Mouse (Mus musculus) spleen, adult 12 weeks (tissue): ENCODE results near the gene Slc22a14.
"Not testable (repeated sequence)": the region's sequence is repeated elsewhere in the genome, so short reads cannot be mapped to it uniquely, and the experiment has no call there.

ENCODE experiments used
- DNase-seq: peaks from one replicate; pipeline ENCODE4 v3.0.0; 2022; ENCODE audit warnings: low spot score

Gene Slc22a14

GRCm38 (mm10) chr9:119322289-119323259, 42.8 kb downstream of the Slc22a14 start, which contains the start of gene Oxsr1:
TSS of gene Oxsr1 (minus strand) at chr9:119322427.
- peak; percentile 96 for DNase-seq

DNA sequence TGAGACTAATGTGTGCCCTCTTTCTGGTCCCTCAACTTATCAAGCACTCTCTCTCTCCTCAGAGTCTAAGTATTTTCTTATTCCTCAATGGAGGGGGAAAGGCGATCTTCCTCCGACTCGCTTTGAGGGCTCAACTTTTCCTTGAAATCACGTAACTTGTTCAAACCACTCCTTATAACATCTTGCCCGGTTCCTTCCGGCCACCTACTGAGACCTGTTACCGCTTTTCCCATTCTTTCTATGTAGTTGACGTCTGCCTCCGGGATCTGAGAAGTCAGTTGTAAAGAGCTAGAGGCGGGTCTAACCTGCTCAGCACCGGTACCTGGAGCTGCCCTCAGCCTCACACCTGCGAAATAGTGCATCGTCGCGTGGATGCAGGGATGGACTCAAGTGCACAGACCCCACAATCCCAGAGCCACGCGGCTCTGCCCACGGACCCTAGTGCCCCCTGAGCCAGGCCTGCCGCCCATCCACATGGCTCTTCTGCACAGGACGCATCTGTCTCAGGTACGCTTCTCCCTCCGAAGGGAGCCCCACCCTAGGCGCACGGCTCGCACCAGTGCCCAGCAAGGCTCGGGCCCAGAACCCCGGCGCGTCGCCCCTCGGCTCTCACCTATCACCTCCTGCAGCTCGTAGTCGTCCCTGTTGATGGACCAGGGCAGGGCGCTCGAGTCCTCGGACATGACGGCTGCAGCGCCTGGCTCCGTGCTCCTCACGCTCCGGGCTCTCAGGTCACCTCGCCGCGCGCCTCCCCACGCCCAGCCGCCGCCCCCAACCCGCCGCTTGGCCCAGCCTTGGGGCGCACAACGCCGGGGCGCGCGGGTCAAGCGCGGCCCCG, 43.7 kb downstream of the Slc22a14 start:
- DNase-seq = no peak

DNA sequence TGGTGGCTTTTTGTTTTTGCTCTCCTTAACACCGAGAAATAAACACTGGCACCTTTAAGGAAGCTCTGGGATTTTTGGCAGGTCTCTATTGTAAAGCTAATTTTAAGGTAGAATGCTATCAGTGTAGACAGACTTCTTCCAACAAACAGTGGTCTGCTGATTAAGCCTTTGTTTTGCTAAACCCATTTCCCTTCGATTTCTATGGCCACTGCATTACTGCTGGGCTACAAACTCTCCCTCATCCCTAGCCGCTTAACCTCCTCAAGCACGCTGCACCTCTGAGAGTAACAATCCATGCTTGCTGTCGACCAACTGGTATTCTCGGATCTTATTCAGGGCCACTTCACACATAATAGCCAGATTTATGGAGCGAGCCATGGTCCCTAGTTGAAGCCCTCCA, 44.4 kb downstream of the Slc22a14 start:
- DNase-seq = no peak

DNA sequence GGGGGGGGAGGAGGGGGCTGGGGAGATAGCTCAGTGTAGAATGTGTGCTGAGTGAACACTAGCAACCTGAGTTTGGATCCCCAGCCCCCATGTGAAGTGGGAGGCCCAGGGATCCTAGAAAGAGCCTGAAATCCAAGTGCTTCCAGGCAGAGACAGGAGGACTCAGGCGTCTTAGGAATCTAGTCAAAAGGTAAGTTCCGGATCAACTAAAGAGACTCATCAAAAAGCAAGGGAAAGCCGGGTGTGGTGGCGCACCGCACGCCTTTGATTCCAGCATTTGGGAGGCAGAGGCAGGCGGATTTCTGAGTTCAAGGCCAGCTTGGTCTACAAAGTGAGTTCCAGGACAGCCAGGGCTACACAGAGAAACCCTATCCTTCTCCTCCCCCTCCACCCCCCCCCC, 44.9 kb downstream of the Slc22a14 start:
- no peak for DNase-seq

- no peak for DNase-seq
Observed at GRCm38 (mm10) chr9:119318891-119319290, 46.5 kb downstream of the Slc22a14 start.

DNA sequence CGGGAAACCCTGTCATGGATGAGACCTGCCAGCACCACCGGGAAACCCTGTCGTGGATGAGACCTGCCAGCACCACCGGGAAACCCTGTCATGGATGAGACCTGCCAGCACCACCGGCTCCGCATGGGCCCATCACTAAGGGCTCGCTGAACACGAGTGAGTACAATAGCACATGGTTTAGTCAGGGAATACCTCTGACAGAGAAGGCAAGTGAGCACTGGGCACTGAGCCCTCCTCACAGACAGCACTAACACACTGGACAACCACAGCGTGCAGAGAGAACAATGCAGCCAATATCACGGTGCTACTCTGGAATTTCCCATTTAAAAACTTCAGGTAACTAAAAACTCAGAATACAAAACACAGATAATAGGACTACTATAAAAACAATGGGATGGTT, 52.3 kb downstream of the Slc22a14 start:
- no peak for DNase-seq

- no peak for DNase-seq
Observed at GRCm38 (mm10) chr9:119309067-119309466, 56.3 kb downstream of the Slc22a14 start.

GRCm38 (mm10) chr9:119305863-119306262, 59.5 kb downstream of the Slc22a14 start:
- no peak for DNase-seq

DNA sequence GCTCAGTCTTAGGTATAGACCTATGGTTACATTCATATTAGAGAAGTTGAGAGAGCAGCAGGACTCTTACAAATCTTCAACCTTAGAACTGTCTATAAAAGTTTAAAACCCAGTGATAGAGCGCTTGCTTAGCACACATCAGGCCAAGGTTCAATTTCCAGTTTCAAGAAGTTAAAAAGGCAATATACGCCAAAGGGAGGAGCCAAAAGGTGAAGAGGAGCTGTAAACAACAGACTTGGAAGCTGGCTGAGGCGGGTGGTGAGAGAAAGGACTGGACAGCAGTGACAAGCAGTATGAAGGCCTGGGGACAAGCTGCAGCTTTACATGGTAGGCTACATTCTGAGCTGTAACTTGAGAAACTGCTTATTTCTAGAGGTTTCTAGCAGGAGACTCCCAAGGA, 66.8 kb downstream of the Slc22a14 start:
- DNase-seq = no peak

- no peak for DNase-seq
Observed at GRCm38 (mm10) chr9:119297696-119298095, 67.7 kb downstream of the Slc22a14 start.

- DNase-seq = no peak
Observed at GRCm38 (mm10) chr9:119290791-119291190, 74.6 kb downstream of the Slc22a14 start.

DNA sequence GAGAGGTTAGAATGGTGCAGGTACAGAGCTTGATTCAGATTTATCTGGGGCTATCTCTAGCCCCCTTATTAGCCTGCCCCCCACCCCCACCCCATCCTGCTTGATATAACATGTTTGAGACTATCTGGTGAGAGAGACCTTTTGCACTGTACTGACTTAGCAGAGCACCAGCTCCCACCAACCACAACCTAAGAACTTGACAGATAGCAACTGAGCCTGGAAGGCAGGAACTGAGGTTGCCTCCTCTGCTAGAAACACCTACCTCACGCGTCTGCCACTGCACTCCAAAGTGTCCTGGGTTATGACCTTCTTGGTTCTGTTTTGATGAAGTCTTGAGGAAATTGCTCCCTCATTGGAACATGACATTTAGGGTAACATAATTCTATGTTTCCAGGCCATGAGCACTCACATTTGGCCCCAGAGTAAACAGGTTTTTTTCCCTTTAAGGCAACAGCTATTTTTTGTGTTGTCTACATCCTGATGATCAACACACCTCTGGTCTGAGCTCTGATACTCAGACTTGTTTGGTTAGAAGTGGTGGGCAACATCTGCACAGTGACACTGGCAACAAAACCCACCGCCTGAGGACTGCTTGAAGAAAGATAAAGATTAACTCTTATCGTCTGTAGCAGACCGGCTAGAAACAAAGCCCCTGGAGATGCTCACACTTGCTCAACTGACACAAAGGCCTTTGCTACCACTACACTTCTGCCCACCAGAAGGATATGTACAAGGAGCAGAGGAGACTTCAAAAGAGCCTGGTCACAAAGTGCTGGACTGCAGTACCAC, 84.3 kb downstream of the Slc22a14 start:
- no peak for DNase-seq

DNA sequence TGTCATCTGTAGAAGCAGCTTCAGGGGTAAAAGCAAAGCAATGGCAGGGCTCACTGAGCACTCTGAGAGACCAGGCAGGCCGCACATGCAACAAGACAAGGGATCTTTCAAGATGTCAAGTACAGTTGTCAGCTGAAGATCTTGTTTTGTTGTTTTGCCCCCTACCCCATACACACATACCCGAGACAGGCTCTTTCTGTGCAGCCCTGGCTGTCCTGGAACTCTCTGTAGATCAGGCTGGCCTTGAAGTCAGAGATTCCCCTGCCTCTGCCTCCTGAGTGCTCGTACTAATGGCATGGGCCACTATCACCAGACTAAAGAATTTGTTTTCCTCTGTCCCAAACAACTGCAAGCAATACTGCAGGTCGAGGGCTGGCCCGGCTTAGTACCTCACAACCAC, 87.3 kb downstream of the Slc22a14 start:
- no peak for DNase-seq

- DNase-seq = no peak
Observed at GRCm38 (mm10) chr9:119276321-119276720, 89.0 kb downstream of the Slc22a14 start.

DNA sequence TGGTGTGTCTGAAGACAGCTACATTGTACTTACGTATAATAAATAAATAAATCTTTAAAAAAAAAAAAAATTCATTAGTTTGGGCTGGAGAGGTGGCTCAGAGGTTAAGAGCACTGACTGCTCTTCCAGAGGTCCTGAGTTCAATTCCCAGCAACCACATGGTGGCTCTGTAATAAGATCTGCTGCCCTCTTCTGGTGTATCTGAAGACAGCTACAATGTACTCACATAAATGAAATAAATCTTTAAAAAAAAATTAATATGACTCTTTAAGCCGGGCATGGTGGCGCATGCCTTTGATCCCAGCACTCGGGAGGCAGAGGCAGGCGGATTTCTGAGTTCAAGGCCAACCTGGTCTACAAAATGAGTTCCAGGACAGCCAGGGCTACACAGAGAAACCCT, 90.5 kb downstream of the Slc22a14 start:
- not testable (repeated sequence) for DNase-seq

DNA sequence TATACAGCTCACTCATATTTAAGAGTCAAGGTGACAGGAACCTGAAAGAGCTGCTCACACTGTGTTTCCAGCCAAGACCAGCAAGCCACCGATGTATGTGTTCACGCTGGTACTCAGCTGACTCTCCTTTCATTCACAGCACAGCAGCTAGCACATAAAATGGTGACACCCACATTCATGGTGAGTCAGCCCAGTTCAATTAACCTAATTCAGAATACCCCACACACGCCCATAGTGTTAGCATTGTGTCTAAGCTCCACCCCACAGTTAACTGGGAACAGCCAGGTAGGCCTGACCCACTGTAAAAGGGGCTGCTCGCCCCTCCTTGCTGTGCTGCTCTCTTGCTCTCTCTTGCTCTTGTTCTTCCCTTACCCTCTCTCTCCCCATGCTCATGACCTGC, 93.9 kb downstream of the Slc22a14 start:
- DNase-seq = no peak

DNA sequence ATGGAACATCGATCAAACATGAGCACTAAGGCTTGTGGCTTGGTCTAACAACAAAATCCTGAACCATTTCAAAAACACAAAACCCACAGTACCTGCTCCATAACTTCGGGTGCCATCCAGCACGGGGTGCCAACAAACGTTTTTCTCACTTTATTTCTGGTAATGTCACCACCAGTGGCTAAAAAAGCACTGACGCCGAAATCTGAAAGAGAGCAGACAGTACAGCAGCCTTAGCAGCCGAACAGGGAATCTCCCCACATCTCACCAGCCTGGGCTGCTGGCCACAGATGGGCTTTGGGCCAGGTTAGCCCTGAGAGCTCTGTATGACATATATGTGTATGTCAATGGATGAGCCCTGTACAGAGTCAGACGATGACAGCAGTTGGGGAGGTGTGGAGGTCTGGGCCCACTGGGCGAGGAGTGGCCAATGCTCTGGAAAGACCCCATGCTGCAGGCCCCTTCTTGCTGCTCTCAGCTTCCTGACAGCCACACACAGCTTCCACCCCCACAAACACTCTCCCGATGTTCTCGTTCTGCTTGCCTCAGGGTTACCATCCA, 96.7 kb downstream of the Slc22a14 start:
- no peak for DNase-seq

DNA sequence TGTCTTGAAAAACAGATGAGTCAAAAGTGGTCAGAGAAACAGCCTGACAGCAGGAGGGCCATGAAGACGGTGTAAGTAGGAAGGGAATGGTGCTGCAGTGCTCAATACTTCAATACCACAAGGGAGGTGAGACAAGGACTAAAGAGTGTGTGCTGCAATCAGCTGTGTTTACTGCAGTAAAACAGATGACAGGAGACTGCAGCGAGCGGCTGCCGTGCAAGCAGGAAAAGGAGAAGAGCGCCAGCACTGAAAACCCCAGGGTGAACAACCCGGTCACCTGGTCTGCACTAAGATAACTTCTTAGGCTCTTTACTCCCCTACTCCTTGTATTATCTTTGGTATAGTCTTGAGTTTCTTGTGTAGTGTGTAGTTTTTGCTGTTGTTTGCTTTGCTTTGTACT, 97.2 kb downstream of the Slc22a14 start:
- DNase-seq = no peak

GRCm38 (mm10) chr9:119266121-119266395, 99.3 kb downstream of the Slc22a14 start:
- DNase-seq = not testable (repeated sequence)

DNA sequence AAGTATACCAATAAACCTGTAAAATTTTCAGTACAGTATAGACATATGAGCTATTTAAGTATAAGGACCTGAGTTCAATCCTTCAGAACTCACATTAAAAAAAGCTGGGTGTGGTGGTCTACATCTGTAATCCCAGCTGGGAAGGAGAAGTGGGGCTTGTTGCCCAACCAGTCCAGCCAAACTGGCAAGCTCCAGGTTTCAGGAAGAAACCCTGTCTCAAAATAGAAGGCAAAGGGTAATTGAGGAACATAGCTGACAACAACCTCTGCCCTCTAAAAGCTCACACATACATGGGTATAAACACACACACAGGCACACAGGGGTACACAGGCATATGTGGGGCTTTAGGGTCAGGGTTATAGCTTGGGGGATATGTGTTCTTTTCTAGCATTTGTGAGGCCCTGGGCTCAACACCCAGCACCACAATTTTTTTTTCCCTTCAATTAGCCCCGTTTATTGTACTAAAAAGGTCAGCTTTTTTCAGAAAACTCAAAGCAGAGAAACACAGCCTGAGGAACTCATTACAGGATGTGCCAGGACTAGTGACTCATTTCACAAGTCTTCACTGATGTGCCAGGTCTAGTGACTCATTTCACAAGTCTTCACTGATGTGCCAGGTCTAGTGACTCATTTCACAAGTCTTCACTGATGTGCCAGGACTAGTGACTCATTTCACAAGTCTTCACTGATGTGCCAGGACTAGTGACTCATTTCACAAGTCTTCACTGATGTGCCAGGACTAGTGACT, 99.8 kb downstream of the Slc22a14 start:
- not testable (repeated sequence) for DNase-seq

DNA sequence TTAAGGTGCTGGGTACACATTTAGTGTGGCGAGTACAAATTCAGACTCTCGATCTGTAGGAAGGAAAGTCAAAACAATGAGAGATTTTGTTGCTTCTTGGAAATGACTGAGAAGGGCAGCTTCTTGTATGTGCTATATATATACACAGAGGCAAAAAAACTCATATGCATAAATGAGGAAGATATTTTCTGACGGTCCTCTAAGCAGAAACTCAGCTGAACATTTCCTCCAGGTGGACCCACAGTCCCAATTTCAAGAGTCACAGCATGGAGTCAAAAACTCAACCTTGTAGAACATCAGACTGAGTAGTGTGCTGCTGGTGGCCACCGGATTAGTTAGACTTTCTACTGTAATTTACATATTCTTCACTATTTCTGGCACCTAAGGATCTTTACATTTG, 102.3 kb downstream of the Slc22a14 start:
- no peak for DNase-seq
